Mouse (Mus musculus): ENCODE measurements around the gene Prdm16.

Prdm16 gene

GRCm38 (mm10) chr4:154549961-154550393, 86.7 kb downstream of the Prdm16 start:
- DNase-seq, result no peak

GRCm38 (mm10) chr4:154549497-154549896, 87.2 kb downstream of the Prdm16 start:
- no peak for DNase-seq

- no peak for DNase-seq
Measured at GRCm38 (mm10) chr4:154547176-154547855, 89.4 kb downstream of the Prdm16 start.

GRCm38 (mm10) chr4:154545296-154545695, 91.4 kb downstream of the Prdm16 start:
- DNase-seq, result no peak

- no peak for DNase-seq
Measured at GRCm38 (mm10) chr4:154543921-154544320, 92.8 kb downstream of the Prdm16 start.

GRCm38 (mm10) chr4:154543128-154543527, 93.5 kb downstream of the Prdm16 start:
- no peak for DNase-seq

GRCm38 (mm10) chr4:154542568-154542967, 94.1 kb downstream of the Prdm16 start:
- DNase-seq, result no peak

- DNase-seq, result no peak
Measured at GRCm38 (mm10) chr4:154541632-154542276, 94.9 kb downstream of the Prdm16 start.

- no peak for DNase-seq
Measured at GRCm38 (mm10) chr4:154540671-154541070, 96.0 kb downstream of the Prdm16 start.

- no peak for DNase-seq
Measured at GRCm38 (mm10) chr4:154539703-154540102, 97.0 kb downstream of the Prdm16 start.

GRCm38 (mm10) chr4:154538727-154539126, 97.9 kb downstream of the Prdm16 start:
- no peak for DNase-seq

- no peak for DNase-seq
Measured at GRCm38 (mm10) chr4:154536110-154536509, 100.6 kb downstream of the Prdm16 start.

GRCm38 (mm10) chr4:154531368-154531767, 105.3 kb downstream of the Prdm16 start:
- no peak for DNase-seq

- DNase-seq, result no peak
Measured at GRCm38 (mm10) chr4:154530336-154530735, 106.3 kb downstream of the Prdm16 start.

- DNase-seq, result peak; percentile 73 to 87
Measured at GRCm38 (mm10) chr4:154527506-154527905, 109.2 kb downstream of the Prdm16 start.

GRCm38 (mm10) chr4:154526351-154526786, 110.3 kb downstream of the Prdm16 start:
- no peak for DNase-seq

GRCm38 (mm10) chr4:154523898-154524297, 112.8 kb downstream of the Prdm16 start:
- no peak for DNase-seq

GRCm38 (mm10) chr4:154521881-154522676, 114.6 kb downstream of the Prdm16 start:
- no peak for DNase-seq

GRCm38 (mm10) chr4:154519470-154520037, 117.1 kb downstream of the Prdm16 start:
- DNase-seq, result no peak

- DNase-seq, result no peak
Measured at GRCm38 (mm10) chr4:154517991-154518390, 118.7 kb downstream of the Prdm16 start.

GRCm38 (mm10) chr4:154516470-154516869, 120.2 kb downstream of the Prdm16 start:
- no peak for DNase-seq

GRCm38 (mm10) chr4:154513664-154514063, 123.0 kb downstream of the Prdm16 start:
- DNase-seq, result no peak

GRCm38 (mm10) chr4:154512518-154513090, 124.1 kb downstream of the Prdm16 start:
- DNase-seq, result no peak
